Mouse (Mus musculus) thymus, postnatal 0 days (tissue): ENCODE measurements around the gene Ndufb10. TPM values are rescaled to one million over a fixed set of nuclear protein-coding genes. Genes with fewer than 3 reads are reported as not detected.

ENCODE experiments used
- DNase-seq: peaks from one replicate; pipeline ENCODE4 v3.0.0-alpha.2; 2015; ENCODE audit warnings: low spot score
- polyA plus RNA-seq: library from polyadenylated mRNA; unstranded; fragments of >200 nt; fragmentation: Nextera tagmentation; extraction: Ambion mirVana; gene quantifications from 2 replicates; pipeline ENCODE4 v1.2.1, GENCODE M21; 2015

The Ndufb10 gene
- polyA plus RNA-seq, result 304 and 335 TPM in 2 replicates

GRCm38 (mm10) chr17:24724184-24724583 lies at the start of gene Ndufb10:
Ndufb10 (minus strand) TSS chr17:24724478.
- peak; percentile 95 for DNase-seq

GRCm38 (mm10) chr17:24773241-24773640 lies 49.0 kb upstream of the Ndufb10 start:
- DNase-seq, result no peak

GRCm38 (mm10) chr17:24769146-24769545 lies 44.9 kb upstream of the Ndufb10 start:
- DNase-seq, result no peak

DNA sequence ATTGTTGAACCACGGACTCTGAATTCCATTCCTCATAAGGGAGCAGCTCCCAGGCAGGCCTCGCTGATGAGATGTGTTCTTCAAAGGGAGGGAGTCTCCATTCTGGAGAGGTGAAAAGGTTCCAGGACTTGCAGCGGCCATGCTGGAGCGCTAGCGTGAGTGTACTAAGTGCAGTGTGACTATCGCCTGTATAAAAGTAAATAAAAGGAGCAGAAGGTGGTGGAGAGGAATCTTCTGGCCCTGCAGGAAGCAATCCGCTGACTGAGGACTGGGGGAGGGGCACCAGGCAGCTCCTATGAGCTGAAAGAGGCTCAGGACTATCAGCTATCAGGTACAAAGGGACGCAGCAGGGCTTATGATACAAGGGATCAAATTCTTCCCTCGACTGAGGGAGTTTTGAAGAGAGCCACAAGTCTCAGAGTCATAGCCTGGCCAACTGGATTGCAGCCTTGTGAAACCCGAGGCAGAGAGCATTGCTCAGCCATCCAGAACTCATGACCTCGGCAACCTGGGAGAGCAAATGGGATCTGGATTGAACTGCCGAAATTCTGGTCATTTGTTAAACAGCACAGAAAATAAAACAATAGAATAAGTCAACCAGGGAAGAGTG lies 42.1 kb upstream of the Ndufb10 start:
- no peak for DNase-seq

DNA sequence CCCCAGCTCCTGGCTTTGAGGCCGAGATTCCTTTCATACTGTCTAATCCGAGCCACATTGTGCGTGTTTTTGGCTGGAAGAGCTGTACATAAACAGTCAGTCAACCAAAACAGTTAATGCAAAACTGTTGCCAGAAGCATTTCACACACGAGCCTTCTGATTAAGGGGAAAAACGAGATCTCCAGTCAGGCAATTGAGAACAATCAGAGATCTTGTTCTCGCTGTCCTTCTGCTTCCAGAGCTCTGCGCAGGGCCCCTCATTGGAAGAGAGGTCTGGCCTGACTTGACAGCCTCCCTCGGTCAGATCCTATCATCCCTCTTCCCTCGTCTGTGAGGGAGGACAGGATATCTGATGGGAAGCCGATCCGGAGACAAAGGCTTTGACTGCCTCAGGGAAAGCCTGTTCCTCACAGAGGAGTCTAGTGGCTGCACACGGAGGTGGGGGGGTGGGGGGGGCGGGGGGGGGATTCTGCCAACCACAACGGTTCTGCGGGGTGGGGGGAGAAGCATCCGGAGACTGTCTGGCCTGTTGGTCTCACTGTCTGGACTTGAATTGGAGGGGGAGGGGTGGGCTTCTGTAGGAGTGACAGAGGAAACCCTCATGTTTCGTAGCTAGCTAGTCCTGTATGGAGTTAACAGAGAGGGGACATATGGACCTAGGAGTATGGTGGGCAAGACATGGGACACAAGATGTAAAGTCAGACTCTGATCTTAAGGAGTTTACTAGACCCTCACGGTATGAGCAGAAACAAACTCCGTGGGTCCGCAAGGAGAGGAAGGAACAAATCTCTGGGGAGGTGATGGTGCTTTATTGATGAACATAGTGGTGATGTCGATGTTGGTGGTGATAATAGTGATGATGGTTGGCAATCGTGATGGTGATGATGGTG lies 41.0 kb upstream of the Ndufb10 start:
- no peak for DNase-seq

GRCm38 (mm10) chr17:24761121-24761520 lies 36.8 kb upstream of the Ndufb10 start:
- DNase-seq, result no peak

DNA sequence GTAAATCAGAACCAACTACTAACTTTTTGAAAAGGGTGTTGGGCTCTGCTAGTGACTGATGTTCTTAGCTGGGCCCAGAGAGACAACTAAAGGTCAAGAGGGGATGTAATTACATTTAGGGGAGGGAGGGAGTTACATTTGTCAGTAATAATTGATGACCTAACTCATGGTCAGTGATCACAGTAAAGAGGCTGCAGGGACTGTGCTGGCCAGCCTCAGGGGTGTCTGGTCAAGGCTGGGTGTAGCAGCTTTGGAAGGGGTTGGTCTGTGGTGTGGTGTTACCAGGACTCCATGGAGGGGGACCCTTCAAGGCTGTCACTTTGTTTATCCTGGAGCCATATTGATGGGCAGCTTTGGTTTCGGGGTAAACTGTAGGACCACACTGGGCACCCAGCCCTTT lies 33.1 kb upstream of the Ndufb10 start:
- no peak for DNase-seq

GRCm38 (mm10) chr17:24752415-24753394 lies 28.4 kb upstream of the Ndufb10 start, which contains the start of gene Hs3st6:
Hs3st6 (plus strand) TSS chr17:24752988.
- DNase-seq, result peak; percentile 43

GRCm38 (mm10) chr17:24751528-24751927 lies 27.2 kb upstream of the Ndufb10 start:
- no peak for DNase-seq

GRCm38 (mm10) chr17:24746986-24747385 lies 22.7 kb upstream of the Ndufb10 start:
- no peak for DNase-seq

DNA sequence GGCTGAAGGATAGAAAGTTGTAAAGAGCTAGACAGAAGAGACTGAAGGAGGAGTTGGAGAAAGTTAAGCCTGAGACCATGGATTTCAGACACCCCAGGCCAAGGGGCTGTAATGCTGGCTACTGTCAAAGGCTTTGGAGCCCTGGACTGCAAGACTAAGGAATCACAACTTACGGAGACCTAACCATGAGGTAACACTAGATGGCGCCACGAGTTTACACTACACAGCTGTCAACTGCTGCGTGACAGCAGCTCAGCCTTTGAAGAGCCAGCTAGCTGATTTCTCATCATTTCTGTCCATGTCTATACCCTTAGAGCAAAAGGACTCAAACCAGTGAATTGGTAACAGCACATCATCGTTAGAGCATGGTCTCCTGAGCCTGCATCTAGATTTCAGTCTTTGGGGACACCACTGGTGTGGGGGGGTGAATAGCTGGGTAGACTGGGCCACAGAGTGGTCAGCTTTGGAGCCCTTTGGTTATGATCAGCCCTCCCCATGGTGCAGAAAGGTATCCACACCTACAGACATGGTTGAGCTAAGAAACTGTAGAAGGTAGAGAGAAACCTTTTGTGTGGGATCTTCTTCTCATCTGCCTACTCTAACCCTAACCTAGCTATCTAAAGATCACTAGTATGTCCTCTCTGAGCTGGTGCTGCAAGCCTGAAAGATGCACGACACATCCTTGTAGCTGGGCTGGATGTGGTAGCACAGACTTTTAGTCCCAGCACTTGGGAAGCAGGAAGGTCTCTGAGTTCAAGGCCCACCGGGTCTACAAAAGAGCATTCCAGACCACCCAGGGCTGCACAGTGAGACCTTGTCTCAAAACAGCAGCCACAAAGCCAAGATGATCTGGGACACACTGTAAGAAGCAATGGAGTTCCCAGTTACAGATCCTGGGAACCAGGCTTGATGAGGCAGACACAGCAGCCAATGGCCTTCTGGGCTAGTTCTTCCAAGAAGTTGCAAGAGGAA lies 21.5 kb upstream of the Ndufb10 start:
- DNase-seq, result peak; percentile 90

- no peak for DNase-seq
Measured at GRCm38 (mm10) chr17:24744381-24744780, 20.1 kb upstream of the Ndufb10 start.

DNA sequence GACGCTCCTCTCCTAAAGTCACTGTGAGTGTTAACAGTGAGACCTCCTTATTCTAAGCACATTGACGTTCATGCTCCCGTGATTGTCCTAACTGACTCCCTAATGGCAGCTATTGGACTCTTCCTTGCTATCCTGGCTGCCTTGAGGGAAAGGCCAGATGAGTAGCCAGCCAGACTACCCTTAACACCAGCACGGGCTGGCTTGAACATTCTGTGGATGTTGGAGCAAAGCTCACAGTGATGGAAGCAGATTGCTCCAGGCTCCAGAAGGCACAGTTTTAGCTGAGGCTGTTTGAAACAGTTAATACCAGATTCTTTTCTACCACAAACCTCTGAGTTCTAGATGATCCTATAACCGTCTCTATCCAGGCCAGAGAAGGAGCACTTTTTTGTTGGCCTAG lies 19.6 kb upstream of the Ndufb10 start:
- DNase-seq, result no peak

GRCm38 (mm10) chr17:24742307-24742706 lies 18.0 kb upstream of the Ndufb10 start:
- no peak for DNase-seq

DNA sequence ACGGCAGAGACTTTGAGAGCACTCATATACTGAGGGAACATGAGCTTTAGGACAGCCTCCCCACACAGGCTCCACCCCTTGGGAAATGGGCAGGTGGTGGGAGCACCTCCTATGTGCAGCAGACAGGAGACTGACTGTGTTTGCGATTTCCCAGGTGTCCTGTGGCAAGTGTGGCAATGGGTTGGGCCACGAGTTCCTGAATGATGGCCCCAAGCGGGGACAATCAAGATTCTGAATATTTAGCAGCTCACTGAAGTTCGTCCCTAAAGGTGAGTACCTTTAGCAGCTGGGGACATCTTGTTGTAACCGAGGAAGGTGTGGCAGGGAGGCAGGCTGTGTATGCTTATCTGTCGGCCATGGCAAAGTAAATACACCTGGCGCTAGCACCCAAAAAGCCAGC lies 15.6 kb upstream of the Ndufb10 start:
- DNase-seq, result no peak

DNA sequence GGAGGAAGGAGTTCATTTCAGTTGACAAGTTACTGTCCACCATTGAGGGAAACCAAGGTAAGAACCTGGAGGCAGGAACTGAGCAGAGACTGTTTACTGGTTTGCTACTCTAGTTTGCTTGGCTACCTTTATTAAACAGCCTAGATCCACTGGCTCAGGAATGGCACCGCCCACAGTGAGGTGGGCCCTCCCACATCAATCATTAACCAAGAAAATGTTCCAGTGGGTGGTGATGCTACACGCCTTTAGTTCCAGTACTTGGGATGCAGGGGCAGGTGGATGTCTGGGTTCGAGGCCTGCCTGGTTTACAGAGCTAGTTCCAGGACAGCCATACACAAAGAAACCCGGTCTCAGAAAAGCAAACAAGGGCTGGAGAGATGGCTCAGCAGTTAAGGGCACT lies 14.0 kb upstream of the Ndufb10 start:
- no peak for DNase-seq

DNA sequence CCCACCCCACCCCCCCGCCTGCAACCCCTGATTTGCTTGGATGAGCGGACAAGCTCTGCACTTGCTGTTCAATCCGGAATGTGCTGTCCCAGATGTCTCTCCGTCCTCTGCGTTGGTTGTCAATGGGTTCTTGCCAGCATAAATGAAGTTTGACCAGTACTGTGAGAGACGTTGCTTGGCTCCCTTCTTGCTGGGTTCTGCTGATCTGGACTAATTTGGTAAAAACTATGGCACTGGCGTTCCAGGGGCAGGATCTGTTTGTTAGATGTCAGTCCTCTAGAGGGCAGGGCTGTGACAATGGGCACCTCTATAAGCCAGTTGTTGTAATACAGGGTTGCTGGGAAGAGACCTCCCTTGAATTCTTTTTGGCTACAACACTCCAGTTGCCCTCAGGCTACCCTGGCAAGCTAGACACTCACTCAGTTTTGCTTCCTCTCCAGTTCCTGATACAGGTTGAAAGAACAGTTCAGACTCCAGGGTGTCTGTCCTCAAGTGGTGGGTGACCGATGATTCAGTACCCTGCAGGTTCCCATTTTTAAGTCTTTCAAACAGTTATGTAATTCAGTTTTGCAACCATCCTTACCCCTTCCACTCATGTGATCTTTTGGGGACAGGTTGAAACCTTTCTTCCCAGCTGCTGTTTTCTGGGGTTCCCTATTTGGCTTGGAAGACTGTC lies 13.0 kb upstream of the Ndufb10 start:
- no peak for DNase-seq

DNA sequence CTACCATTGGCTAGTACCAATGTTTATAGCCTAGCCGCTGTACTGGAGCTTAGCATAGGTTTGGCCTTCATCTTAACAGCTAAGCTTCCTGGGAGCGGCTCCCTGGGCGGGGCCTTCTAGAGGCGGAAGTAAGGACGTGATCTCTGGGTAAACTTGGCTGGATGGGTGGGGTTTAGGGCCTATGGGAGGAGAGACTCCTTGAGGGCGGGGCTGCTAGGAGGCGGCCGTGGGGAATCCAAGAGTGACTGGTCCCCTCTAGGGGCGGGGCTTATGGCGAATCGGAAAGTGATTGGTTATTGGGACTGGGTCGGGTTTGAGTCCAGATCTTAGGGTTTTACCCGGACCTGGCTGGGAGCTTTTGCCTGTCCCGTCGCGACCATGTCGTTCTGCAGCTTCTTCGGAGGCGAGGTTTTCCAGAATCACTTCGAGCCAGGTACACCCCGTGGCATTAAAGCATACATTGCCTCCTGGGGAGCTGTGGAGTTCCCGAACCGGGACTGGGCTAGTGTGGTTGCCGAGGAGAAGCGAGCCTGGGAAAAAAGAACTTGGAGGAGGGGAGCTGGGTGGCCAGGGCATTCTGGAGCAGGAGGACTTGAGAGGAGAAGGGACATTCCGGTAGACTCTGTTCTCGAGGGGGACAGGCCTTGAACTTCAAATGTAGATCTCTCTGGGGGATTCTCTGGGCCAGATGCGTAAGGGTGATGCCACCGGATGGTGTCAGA lies 12.2 kb upstream of the Ndufb10 start, which contains the start of gene Msrb1:
Gene Msrb1 (plus strand): TSS at position 313 of the 722 bp plus-strand sequence.
- DNase-seq, result peak; percentile 98

- no peak for DNase-seq
Measured at GRCm38 (mm10) chr17:24735446-24735845, 11.2 kb upstream of the Ndufb10 start.
